Mouse (Mus musculus) cerebellum, adult 2 months (tissue): ENCODE measurements at regions not wholly inside any gene's neighbourhood (a gene's known extent, or its start where the extent isn't known, plus 50 kb on each side); places are given as distances from the start of the nearest gene placed in this dataset.

Experiments
- DNase-seq, 2 experiments: peaks; one replicate each; pipeline ENCODE4 v3.0.0; 2021
- H3K27ac ChIP-seq: fragments of 200-500 bp; 2 replicates; pipeline ENCODE4 v1.5.1; 2012; ENCODE audit warnings: low read length, control low read depth, inconsistent platforms; ENCODE audit not compliant: insufficient read depth
- H3K27me3 ChIP-seq: fragments of 200-500 bp; 2 replicates; pipeline ENCODE4 v1.6.1; 2012; ENCODE audit warnings: inconsistent platforms, mild to moderate bottlenecking, low read length, moderate library complexity; ENCODE audit not compliant: control insufficient read depth, insufficient read depth
- H3K4me1 ChIP-seq: fragments of 200-500 bp; 2 replicates; pipeline ENCODE4 v1.6.1; 2011; ENCODE audit warnings: low read length; ENCODE audit not compliant: control insufficient read depth, insufficient read depth
- H3K4me3 ChIP-seq: fragments of 200-500 bp; replicated peaks from 2 replicates; pipeline ENCODE3; 2011; ENCODE audit warnings: mild to moderate bottlenecking, low read depth, low read length, control low read depth; ENCODE audit not compliant: insufficient read depth
- CTCF ChIP-seq: fragments of 200-500 bp; IDR thresholded peaks from 2 replicates; pipeline ENCODE4 v1.5.1; 2011; ENCODE audit warnings: low read depth, mild to moderate bottlenecking, control low read depth, low read length, moderate library complexity, borderline replicate concordance; ENCODE audit not compliant: insufficient read depth
- POLR2A ChIP-seq: fragments of 200-500 bp; IDR thresholded peaks from 2 replicates; pipeline ENCODE4 v1.6.1; 2011; ENCODE audit warnings: low read length, control low read depth, borderline replicate concordance; ENCODE audit not compliant: insufficient read depth
- WGBS: fragments of 180-500 bp; shearing (Covaris S2); methylation state at CpG from one replicate; pipeline ENCODE4 v1.1.7; 2018; 5-methylcytosine and 5-hydroxymethylcytosine counted together

GRCm38 (mm10) chr5:5956716-5957115 is 207.6 kb upstream of the Steap1 start:
- Histone ChIP-seq H3K4me3 (no peak overlapping the region), H3K27ac (no peak overlapping the region), H3K4me1 (no peaks in the 10 kb centered on the region), H3K27me3 (no peaks in the 10 kb centered on the region)
- no peak for DNase-seq
- TF ChIP-seq CTCF (no peak), POLR2A (no peak)
- 84% methylated on average over 2 of the region's 2 CpGs for WGBS

- no peak overlapping the region for H3K4me3 ChIP-seq
- 72% methylated on average over 2 of the region's 2 CpGs for WGBS
- no peaks in the 10 kb centered on the region for H3K27me3 ChIP-seq
- no peak overlapping the region for H3K27ac ChIP-seq
- H3K4me1 ChIP-seq: no peaks in the 10 kb centered on the region
- no peak for TF ChIP-seq CTCF
- DNase-seq: no peak
These were observed 206.7 kb upstream of the Steap1 start for GRCm38 (mm10) chr5:5955783-5956182.

GRCm38 (mm10) chr5:5925796-5926195 is 176.7 kb upstream of the Steap1 start:
- no peak for TF ChIP-seq POLR2A
- no peak for TF ChIP-seq CTCF
- no peak for DNase-seq
- WGBS: 38% methylated on average over 3 of the region's 3 CpGs

DNA sequence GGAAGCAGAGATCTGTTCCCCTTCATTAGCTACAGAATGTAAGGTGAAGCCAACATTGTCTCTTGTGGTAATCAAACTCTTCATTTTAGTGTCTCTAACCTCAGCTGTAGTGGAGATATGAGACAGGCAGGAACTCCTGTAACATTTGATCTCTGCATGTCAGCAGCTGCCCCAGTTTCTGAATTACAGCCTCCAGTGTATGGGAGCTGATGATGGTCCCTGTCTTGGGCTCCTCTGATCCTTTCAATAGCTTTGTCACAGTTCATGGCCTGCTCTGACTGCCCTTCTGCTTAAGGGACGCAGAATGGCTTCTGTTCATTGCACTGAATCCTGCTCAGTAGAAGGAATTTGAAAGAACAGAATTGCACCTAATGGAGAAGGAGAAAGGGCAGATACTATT is 167.3 kb upstream of the Steap1 start:
- TF ChIP-seq CTCF (no peak), POLR2A (no peak)
- no peak overlapping the region for H3K4me3 ChIP-seq
- H3K27ac ChIP-seq: no peak overlapping the region
- no peak for DNase-seq
- 36% methylated on average over 1 of the region's 1 CpGs for WGBS
- no peaks in the 10 kb centered on the region for H3K27me3 ChIP-seq
- H3K4me1 ChIP-seq: no peaks in the 10 kb centered on the region

More at GRCm38 (mm10) chr5:5925796-5926195, 176.7 kb upstream of the Steap1 start:
- Histone ChIP-seq H3K4me1 (no peaks in the 10 kb centered on the region), H3K4me3 (no peak overlapping the region), H3K27ac (no peak overlapping the region), H3K27me3 (no peaks in the 10 kb centered on the region)

GRCm38 (mm10) chr5:5889376-5889775 is 140.2 kb upstream of the Steap1 start:
- TF ChIP-seq CTCF (no peak), POLR2A (no peak)
- no peak overlapping the region for H3K27ac ChIP-seq
- no peak for DNase-seq
- no peak overlapping the region for H3K4me3 ChIP-seq
- H3K4me1 ChIP-seq: no peaks in the 10 kb centered on the region
- WGBS: 21% methylated on average over 2 of the region's 2 CpGs
- H3K27me3 ChIP-seq: no peaks in the 10 kb centered on the region

GRCm38 (mm10) chr5:5873425-5873824 is 124.3 kb upstream of the Steap1 start:
- DNase-seq: no peak

DNA sequence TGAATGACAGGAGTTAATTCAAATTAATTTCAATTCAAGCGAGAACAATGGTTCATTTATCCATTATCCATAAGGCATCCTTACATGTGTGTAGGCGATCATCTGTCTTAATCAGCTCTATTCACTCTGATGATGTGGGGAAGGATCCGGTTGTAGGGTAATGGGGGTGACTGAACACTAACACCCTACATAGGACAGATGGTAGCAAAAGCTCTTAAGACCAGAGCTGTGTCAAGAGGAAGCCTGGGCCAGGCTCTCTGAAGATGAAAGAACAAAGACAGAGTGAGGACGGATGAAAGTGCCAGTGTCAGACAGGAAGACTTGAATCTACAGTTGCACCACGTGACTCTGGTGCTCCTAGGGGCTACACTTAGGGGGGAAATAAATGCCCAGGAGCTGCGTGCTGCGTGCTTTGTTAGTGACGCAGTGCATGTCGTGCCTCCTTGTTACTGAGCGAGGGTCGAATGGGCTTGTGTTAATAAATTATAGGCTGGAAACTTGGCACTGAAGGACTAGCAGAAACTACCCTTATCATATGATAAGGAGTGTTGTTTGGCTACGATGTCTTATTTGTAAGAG is 107.1 kb upstream of the Steap1 start:
- TF ChIP-seq CTCF (no peak), POLR2A (no peak)
- DNase-seq: no peak
- no peaks in the 10 kb centered on the region for H3K4me1 ChIP-seq
- no peak overlapping the region for H3K4me3 ChIP-seq
- WGBS: 66% methylated on average over 12 of the region's 12 CpGs
- H3K27me3 ChIP-seq: no peaks in the 10 kb centered on the region
- H3K27ac ChIP-seq: no peak overlapping the region

More at GRCm38 (mm10) chr5:5873425-5873824, 124.3 kb upstream of the Steap1 start:
- TF ChIP-seq POLR2A: no peak
- TF ChIP-seq CTCF: no peak
- 91% methylated on average over 5 of the region's 5 CpGs for WGBS
- Histone ChIP-seq H3K4me1 (no peaks in the 10 kb centered on the region), H3K27ac (no peak overlapping the region), H3K27me3 (no peaks in the 10 kb centered on the region), H3K4me3 (no peak overlapping the region)

GRCm38 (mm10) chr5:5845805-5846496 is 96.8 kb upstream of the Steap1 start:
- H3K4me1 ChIP-seq: no peaks in the 10 kb centered on the region
- no peaks in the 10 kb centered on the region for H3K27me3 ChIP-seq
- 51% methylated on average over 9 of the region's 9 CpGs for WGBS
- peak in 1 of 2 experiments; percentile 17 for DNase-seq
- TF ChIP-seq CTCF: no peak
- TF ChIP-seq POLR2A: no peak
- H3K4me3 ChIP-seq: no peak overlapping the region
- H3K27ac ChIP-seq: no peak overlapping the region
